Mouse (Mus musculus) gastrocnemius, postnatal 4 days (tissue): ENCODE results near the gene Tfap4. TPM values are rescaled to one million over a fixed set of nuclear protein-coding genes. Genes with fewer than 3 reads are reported as not detected.
"Not testable (repeated sequence)": the region's sequence is repeated elsewhere in the genome, so short reads cannot be mapped to it uniquely, and the experiment has no call there.

Experiments
- DNase-seq, 2 experiments: peaks; one replicate each; pipeline ENCODE4 v3.0.0; 2021 to 2022; ENCODE audit warnings: low spot score in 2 of 2, mixed read lengths in 2 of 2
- total RNA-seq, 2 experiments: library from RNA; stranded (reverse); gene quantifications; 2 replicates each; pipeline ENCODE4 v1.2.3; 2021

The Tfap4 gene
- total RNA-seq, 2 experiments from 2014 or later, result 10.5 to 11.6 TPM

DNA sequence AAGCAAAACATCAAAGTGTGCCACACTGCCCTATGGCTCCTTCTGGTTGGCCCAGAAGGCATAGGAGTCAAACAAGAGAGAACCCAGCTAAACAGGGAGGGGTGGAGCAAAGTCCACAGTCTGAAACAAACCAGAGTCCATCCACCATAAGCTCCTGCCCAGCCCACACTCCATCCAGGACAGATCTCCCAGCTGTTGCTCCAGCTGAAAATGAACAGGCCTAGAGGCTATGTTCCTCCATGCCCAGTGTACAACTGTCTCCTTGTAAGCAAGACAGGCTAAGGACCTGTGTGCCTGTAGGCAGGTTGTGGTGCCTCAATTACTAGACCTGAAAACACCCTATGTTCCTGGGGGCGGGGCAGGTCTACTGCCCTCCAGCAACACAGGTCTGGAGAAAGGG, 2.6 kb downstream of the Tfap4 start:
- no peak for DNase-seq

GRCm38 (mm10) chr16:4555555-4555954, 4.1 kb downstream of the Tfap4 start:
- no peak for DNase-seq

DNA sequence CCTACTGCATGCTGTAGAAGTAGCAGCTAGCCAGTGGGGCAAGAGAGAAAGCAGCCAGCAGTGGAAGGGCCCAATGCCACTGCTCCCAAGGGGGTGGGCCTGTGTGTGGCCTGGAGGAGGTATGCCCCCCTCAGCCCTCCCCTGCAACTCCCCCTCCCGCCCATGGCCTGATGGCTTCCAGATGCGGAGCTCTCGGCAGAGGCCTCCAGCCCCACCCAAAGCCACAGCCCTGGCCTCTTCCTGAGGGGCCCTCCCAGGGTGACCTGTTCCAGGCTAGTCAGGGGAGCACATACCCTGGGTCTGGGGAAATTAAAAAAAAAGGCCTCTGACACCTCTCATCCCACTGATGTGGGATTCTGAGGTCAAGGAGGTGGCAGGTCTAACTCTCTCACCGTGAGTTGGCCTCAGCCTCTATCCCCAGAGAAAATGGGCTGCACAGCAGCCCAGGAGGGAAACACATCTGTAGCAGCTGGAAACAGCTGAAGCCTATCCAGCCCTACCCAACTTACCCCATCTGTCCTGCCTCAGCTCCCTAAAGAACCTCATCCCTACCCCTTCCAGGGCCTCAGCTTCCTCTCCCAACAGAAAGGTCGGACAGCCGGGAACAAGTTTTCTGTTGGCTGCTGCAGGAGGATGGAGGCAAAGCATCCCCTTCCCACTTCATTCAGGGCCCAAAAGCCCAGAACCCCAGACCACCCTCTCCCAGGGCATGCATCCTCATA, 6.7 kb downstream of the Tfap4 start:
- peak; percentile 47 to 60 for DNase-seq

DNA sequence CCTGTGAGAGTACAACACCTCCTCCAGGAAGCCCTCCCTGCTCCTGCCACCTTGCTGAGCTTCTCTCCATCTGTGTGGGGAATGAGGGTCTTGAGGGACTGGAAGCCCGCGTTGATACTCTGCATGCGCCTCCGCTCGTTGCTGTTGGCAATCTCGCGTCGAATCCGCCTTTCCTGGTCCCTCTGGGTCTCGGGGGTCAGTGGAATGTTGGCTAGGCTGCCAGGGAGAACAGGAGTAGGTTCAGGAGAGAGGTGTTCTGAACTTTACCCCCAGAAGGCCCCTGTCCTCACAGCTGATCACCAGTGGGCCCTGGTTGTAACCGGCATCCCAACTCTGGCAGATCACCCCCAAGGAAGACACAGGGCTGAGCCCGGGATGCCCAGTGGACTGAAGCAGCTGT, 7.8 kb downstream of the Tfap4 start:
- no peak for DNase-seq

DNA sequence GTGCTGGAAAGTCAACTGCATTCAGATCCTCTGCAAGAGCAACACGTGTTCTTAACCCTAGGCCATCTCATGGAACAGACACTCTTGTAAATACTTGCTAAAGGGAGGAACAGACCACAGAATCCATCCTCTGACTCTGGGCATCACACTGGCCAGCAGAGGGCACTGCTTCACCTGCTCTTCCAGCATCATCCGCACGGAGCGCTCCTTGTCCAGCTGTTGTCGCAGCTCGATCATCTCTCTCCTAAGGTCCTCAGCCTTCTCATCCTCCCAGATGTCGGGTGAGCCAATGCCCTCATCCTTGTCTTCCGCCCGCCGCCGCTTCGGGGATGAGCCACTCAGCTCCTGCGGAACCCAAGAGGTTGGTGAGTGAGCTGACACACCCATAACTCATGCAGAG, 8.6 kb downstream of the Tfap4 start:
- peak; percentile 56 to 73 for DNase-seq

DNA sequence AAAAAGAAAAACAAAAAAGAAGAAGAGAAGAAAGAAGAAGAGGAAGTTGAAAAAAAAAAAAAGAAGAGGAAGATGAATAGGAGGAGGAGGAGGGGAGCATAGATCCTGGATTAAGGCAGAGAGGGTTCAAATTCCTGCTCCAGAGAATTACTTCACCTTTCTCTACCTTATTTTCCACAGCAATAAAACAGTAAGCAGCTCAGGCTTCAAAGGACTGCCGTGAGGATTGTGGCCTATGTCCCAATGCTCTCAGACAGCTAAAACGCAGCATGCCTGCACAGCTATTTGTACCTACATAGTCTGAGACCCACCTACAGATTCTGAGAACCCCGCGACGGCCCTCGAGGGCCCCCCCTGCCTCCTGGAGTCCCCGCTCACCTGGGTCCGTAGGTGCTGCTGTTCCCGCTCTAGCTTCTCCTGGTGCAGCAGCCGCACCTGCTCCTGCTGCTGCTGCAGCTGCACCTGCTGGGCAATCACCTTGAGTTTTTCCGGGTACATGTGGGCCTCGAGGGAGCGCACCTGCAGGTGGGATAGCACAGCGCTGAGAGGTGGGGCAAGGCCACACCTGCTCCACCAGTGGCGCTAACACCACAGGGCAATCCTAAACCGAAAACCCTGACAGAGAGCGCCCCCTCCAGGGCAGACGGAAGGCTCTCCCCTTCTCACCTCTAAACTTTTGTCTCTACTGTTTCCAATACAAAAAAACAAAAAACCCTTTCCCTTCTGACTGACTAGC, 10.5 kb downstream of the Tfap4 start:
- DNase-seq, result no peak

- no peak for DNase-seq
These were observed 12.0 kb downstream of the Tfap4 start for GRCm38 (mm10) chr16:4547611-4548010.

DNA sequence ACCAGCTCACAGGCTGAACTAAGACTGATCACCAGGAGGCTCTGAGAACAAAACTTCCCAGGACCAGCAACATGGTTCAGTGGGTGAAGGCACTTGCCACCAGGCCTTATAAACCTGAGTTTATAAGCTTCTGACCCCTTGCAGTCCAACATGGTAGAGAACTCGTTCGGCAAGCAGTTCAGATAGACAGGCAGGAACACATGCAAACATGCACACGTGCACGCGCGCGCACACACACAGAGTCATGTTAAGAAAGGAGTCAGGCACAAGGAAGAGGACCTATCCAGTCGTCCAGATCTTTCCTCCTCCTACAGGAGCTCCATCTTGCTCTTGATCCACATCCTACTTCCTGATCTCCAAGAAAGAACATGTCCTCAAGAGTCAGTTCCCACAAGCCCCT, 12.8 kb downstream of the Tfap4 start:
- DNase-seq, result no peak

DNA sequence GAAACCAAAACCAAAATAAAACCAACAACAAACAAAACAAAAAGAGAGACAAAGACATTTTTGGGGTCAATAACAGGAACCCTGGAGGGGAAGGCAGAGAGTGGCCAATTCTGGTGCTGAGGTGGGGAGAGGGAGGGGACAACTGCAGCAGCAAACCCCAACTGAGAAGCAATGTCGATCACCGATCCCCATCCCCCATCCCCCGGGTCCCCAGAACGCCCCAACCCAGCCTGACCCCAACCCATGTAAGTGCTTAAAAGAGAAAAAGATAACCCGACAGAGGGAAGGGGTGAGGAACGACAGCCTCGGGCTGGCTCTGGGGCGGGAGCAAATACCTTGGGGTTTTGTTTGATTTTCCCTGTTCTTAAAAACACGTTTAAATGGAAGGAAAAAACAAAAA, 14.8 kb downstream of the Tfap4 start:
- DNase-seq, result no peak

DNA sequence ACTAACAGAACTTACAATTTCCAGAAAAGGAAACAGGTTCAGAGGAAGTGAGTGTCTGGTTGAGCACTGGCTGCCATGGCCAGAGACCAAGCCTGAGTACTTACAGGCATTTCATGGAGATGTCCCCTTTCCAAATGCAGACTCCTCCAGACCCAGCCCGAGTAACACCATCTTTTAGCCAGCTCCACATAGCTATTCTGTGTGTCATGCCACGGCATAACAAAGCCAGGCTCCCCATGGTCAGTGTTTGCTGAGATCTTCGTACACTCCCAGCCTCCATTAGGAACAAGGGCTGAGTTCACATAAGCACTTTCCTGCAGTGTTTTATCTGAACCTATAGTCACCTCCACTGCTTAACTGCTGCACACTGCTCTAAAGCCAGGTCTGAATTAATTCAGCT, 16.4 kb downstream of the Tfap4 start:
- DNase-seq, result no peak

DNA sequence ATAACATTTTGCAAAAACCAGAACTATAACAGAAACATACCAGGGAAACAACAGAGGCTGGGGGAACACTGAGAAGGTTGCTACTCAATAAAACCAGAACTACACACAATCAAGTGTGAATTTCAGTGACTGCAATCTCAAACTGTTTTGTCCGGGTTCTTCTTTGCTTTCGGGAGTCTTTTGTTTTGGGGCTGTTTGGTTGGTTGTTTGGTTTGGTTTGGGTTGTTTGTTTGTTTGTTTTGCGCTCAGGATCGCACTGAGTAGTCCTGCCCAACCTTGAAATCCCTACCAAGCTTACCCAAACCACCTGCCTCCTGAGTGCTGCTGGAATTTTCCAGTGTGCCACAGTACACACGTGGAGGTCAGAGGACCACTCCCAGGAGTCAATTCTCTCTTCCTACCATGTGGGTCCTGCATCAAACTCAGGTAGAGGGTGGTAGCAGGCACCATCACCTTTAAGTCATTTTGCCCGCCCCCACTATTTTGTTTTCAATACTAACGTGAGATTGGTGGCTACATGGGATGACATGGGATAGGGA, 17.3 kb downstream of the Tfap4 start:
- no peak for DNase-seq

DNA sequence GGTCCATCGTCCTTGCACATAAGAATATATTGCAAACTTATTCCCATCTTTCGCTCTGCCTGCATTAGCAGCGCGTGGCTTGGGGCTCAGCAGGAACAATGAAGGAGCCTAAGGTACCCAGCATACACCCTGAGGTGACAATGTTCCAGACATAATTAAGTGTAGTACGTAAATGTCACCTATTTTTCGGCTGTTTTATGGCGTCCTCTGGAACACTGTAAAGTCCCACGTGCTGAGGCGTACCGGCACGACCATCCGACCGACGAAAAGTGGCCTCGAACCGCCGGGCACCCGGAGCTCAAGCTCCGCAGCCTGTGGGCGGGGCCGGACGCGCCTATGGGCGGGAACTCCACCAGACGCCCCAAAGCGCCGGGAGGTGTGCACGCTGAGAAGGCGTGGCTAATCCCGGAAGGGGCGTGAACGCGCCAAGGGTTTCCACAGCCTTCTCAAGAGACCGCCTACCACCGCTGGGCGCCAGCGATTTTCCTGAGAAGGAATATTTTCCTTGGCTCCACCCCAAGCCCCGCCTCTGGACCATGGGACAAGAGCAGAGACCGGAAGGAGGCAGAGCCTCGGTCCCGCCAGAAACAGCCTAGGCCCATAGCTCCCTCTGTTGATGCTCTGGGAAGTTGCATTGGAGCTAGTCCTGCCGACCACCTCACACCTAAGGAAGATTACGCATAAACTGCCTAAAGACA, 18.0 kb downstream of the Tfap4 start, which contains the start of gene Srl:
Gene Srl (minus strand): TSS at position 316 of the 698 bp plus-strand sequence.
- DNase-seq, result peak; percentile 100

GRCm38 (mm10) chr16:4541033-4541432, 18.6 kb downstream of the Tfap4 start:
- DNase-seq, result no peak

- DNase-seq, result no peak
These were observed 19.4 kb downstream of the Tfap4 start for GRCm38 (mm10) chr16:4540064-4540775.

- no peak for DNase-seq
These were observed 20.1 kb downstream of the Tfap4 start for GRCm38 (mm10) chr16:4539521-4539920.

DNA sequence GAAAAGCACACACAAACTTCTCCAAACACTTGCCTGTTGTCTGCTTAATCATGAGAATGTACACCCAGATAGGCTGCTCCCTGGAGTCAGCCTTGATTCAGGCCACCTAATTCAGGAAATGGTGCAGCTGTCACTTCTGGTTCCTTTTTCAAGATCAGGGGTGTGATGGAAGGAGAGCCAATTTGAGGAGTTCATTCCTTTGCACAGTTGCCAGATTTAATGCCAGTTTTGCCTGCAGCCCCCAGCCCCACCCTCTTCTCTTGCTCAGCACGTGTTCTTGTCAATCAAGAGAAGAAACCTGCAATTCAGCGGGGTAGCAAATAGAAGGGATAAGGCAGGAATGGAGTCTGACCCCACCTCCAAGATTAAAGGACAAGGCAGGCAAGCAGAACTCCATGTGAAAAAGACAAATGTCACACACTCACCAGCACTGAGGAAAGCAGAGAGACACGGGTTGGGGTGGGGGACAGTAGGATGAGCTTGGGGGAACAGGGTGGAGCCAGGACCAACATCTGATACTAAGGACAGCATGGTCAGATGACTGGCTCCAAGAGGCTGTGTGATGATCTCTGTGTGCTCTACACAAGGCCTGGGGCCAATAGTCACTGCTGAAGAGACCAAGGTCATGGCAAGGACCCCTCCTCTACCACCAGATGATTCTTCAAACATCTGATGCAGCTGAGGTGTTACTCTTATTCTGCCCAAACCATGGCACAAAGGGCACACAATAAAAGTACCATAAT, 21.9 kb downstream of the Tfap4 start:
- no peak for DNase-seq

- DNase-seq, result not testable (repeated sequence)
These were observed 32.3 kb downstream of the Tfap4 start for GRCm38 (mm10) chr16:4527373-4527772.

- no peak for DNase-seq
These were observed 36.2 kb downstream of the Tfap4 start for GRCm38 (mm10) chr16:4523313-4524004.

- no peak for DNase-seq
These were observed 36.8 kb downstream of the Tfap4 start for GRCm38 (mm10) chr16:4522879-4523278.
